Mouse (Mus musculus) forebrain, embryonic 11.5 days (tissue): Measurements from ENCODE around the gene Gm20388. TPM values are rescaled to one million over a fixed set of nuclear protein-coding genes. Genes with fewer than 3 reads are reported as not detected.

ENCODE experiments used
- ATAC-seq: fragments of 200-750 bp; cut with Nextera tagmentation; replicated peaks from 2 replicates; pipeline ENCODE4 v1.8.0; 2017; ENCODE audit warnings: moderate TSS enrichment; ENCODE audit not compliant: low FRiP score
- DNase-seq: peaks from one replicate; pipeline ENCODE4 v3.0.0-alpha.2; 2017; ENCODE audit warnings: low spot score
- H3K27ac ChIP-seq: fragments of 300-500 bp; sonication (generic); 2 replicates; pipeline ENCODE4 v1.5.1; 2014; ENCODE audit warnings: low read depth, low read length
- H3K27me3 ChIP-seq: fragments of 300-500 bp; sonication (generic); 2 replicates; pipeline ENCODE4 v1.6.1; 2014; ENCODE audit warnings: mild to moderate bottlenecking, low read length, mixed read lengths; ENCODE audit not compliant: control insufficient read depth, insufficient read depth
- H3K36me3 ChIP-seq: fragments of 300-500 bp; sonication (generic); 2 replicates; pipeline ENCODE4 v1.6.1; 2014; ENCODE audit warnings: mild to moderate bottlenecking, low read length, moderate library complexity, mixed read lengths; ENCODE audit not compliant: control insufficient read depth, insufficient read depth
- H3K4me1 ChIP-seq: fragments of 300-500 bp; sonication (generic); replicated peaks from 2 replicates; pipeline ENCODE4 v1.6.1; 2014; ENCODE audit warnings: low read length, mixed read lengths; ENCODE audit not compliant: control insufficient read depth, insufficient read depth
- H3K4me2 ChIP-seq: fragments of 300-500 bp; sonication (generic); 2 replicates; pipeline ENCODE4 v1.6.1; 2014; ENCODE audit warnings: low read depth, mild to moderate bottlenecking, low read length, moderate library complexity, mixed read lengths; ENCODE audit not compliant: severe bottlenecking
- H3K4me3 ChIP-seq: fragments of 300-500 bp; sonication (generic); 2 replicates; pipeline ENCODE4 v1.5.1; 2014; ENCODE audit warnings: low read depth, low read length
- H3K9ac ChIP-seq: fragments of 300-500 bp; sonication (generic); 2 replicates; pipeline ENCODE4 v1.6.1; 2014; ENCODE audit warnings: low read length
- H3K9me3 ChIP-seq: fragments of 300-500 bp; sonication (generic); 2 replicates; pipeline ENCODE4 v1.6.1; 2016; ENCODE audit warnings: low read length, mixed read lengths; ENCODE audit not compliant: control insufficient read depth
- WGBS: fragments of 180-500 bp; shearing (Covaris S2); extraction: QIAGEN DNeasy Blood & Tissue Kit; methylation state at CpG from one replicate; pipeline ENCODE4 v1.1.7; 2014; 5-methylcytosine and 5-hydroxymethylcytosine counted together
- polyA plus RNA-seq: library from polyadenylated mRNA; unstranded; fragments of >200 nt; fragmentation: Nextera tagmentation; extraction: Ambion mirVana; gene quantifications from 2 replicates; pipeline ENCODE4 v1.2.1, GENCODE M21; 2014

Gm20388 gene
- polyA plus RNA-seq, 1 experiment from 2014 or later: not detected

DNA sequence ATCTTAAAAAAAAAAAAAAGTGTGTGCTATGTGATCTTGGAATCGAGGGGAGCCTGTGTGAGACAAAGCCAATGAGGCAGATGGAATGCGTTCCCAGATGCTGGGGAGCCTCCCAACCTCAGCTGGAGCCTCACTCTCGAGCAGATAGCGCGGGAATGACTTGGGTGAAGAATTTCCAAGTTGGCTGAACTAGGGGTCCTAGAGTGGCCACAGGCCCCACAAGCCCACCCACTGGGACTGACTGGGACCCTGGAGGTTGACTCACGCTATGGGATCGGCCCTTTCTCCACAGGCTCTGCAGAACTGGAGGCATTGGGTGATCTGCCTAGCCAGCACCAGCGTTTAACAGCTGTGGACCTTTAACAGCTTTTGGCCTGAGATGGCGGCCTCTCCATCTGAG is 3225.6 kb downstream of the Gm20388 start:
- H3K27ac ChIP-seq: no peak overlapping the region
- H3K4me2 ChIP-seq: no peak overlapping the region
- no peak overlapping the region for H3K9ac ChIP-seq
- no peak overlapping the region for H3K4me3 ChIP-seq
- H3K4me1 ChIP-seq: peaks cover 10% of the 10 kb centered on the region
- no peaks in the 10 kb centered on the region for H3K27me3 ChIP-seq
- no peaks in the 10 kb centered on the region for H3K36me3 ChIP-seq
- H3K9me3 ChIP-seq: no peaks in the 10 kb centered on the region
- 85% methylated on average over 9 of the region's 9 CpGs for WGBS
- DNase-seq: no peak
- no peak for ATAC-seq

DNA sequence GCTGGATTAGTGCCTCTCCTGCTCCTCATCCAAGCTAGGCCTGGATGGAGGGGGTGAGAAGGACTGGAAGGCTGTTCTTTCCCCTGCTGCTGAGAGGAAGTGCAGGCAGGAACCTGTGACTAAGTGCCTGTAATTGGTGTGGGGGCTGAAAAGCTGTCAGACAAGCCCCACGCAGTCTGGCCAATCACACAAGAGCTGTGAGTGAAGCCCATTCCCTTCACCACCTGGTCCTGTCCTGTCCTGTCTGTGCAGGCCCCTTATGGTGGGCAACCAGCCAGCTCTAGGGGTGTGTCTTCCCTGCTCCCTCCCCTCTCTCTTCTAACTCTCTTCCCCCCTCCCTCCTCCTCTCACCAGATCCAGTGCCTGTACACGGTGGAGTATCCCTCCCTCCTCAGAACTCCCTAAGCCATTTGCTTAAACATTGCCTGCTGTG is 3227.0 kb downstream of the Gm20388 start:
- Histone ChIP-seq H3K4me2 (no peak overlapping the region), H3K9ac (no peak overlapping the region), H3K4me1 (peaks cover 10% of the 10 kb centered on the region), H3K27ac (no peak overlapping the region), H3K27me3 (no peaks in the 10 kb centered on the region), H3K4me3 (no peak overlapping the region), H3K36me3 (no peaks in the 10 kb centered on the region), H3K9me3 (no peaks in the 10 kb centered on the region)
- 20% methylated on average over 2 of the region's 2 CpGs for WGBS
- peak; percentile 63; the same call in 1 of the 2 replicates for ATAC-seq
- DNase-seq: peak; percentile 70

DNA sequence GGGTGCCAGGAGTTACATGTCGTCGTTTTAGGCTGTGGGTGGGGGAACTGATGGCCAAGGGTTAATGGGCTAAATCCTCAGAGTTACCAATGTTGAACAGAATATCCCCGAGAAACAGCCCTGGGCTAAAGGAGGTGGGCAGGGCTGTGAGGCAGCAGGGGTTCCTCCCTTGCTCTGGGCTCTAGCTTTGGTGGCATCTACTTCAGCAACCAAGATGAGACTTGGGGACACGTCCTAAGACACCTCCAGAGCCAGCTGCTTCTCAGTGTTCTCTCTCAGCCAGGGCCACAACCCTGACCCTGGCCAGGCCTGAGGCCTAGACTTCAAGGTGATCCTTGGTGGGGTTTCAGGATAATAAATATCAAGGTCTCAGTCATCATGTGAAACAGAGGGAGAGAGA is 3228.1 kb downstream of the Gm20388 start:
- Histone ChIP-seq H3K9ac (no peak overlapping the region), H3K4me2 (no peak overlapping the region), H3K4me3 (no peak overlapping the region), H3K9me3 (no peaks in the 10 kb centered on the region), H3K27me3 (no peaks in the 10 kb centered on the region), H3K4me1 (peaks cover 10% of the 10 kb centered on the region), H3K27ac (no peak overlapping the region), H3K36me3 (no peaks in the 10 kb centered on the region)
- no peak for ATAC-seq
- no peak for DNase-seq
- WGBS: 70% methylated on average over 4 of the region's 4 CpGs

DNA sequence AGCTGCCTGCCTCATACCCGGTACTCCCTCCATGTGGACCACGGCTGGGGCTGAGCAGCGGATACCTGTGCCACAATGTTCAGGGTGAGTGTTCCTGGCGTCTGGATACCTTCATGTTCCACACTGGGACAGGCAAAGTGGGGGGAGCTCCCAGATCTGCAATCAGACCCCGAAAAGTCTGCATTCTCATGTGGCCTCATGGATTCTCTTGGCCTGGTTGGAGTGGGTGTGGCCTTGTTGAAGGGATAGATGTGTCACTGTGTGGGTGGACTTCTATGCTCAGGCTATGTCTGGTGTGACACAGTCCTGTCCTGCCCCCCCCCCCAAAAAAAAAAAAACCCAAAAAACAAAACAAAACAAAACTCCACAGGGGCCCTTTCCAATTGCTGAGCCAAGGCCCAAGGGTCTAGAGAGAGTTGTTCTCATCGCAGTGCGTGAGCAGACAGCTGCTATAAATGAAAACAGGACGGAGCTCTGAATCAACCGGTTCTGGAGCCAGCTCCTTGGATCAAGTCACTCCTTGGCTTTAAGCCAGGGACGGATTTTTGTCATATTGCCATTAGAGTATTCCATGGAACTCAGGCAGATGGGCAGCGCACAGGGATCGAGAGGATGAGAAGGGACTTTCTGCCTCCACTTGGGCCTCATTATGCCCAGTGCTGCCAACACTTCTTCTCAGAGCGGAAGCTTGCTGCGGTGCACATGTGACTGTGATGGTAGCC is 3231.3 kb downstream of the Gm20388 start:
- Histone ChIP-seq H3K4me3 (no peak overlapping the region), H3K4me2 (no peak overlapping the region), H3K27me3 (no peaks in the 10 kb centered on the region), H3K27ac (no peak overlapping the region), H3K9me3 (no peaks in the 10 kb centered on the region), H3K36me3 (no peaks in the 10 kb centered on the region), H3K4me1 (no peaks in the 10 kb centered on the region), H3K9ac (no peak overlapping the region)
- no peak for ATAC-seq
- WGBS: 84% methylated on average over 14 of the region's 14 CpGs
- no peak for DNase-seq

DNA sequence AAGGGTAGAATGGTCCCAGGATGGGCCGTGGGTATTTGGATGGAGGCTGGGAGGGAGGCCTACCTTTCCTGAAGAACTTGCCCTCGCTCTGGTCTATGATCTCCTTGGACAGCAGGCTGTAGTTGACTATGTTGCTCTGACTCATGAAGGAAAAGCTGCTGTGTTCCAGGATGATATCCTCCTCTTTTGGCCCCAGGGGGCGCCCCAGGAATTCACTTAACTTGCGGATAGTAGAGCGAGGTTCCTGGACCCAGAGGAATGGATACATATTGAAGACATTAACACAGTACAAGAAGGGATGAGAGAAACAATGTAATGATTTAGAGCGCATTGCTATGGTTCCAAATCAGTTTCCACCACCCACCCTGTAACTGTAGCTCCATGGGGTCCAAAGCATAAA is 3234.6 kb downstream of the Gm20388 start:
- H3K27ac ChIP-seq: no peak overlapping the region
- no peak overlapping the region for H3K4me3 ChIP-seq
- H3K4me1 ChIP-seq: no peaks in the 10 kb centered on the region
- H3K4me2 ChIP-seq: no peak overlapping the region
- H3K36me3 ChIP-seq: no peaks in the 10 kb centered on the region
- DNase-seq (no peak), ATAC-seq (no peak)
- no peaks in the 10 kb centered on the region for H3K9me3 ChIP-seq
- no peaks in the 10 kb centered on the region for H3K27me3 ChIP-seq
- WGBS: 65% methylated on average over 6 of the region's 6 CpGs
- no peak overlapping the region for H3K9ac ChIP-seq

DNA sequence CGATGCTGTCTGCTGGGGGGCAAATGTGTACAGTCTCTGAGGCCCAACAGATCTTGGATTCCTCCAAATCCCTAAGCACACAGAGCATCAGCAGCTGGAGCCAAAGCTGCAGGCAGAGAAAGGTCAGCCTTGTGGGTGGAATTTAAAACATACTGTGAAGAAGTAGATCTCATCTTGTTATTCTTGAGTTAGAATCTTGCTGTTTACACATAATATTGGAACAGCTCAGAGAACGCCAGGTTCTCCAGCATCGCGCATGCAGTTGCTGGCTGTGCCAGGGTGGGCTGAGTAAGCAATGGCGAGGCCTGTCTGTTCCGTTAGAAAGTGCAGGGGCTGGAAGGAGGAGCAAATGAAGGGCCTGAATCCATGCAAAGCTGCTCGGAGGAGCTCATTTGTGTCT is 3235.7 kb downstream of the Gm20388 start:
- no peaks in the 10 kb centered on the region for H3K4me1 ChIP-seq
- no peaks in the 10 kb centered on the region for H3K9me3 ChIP-seq
- no peak overlapping the region for H3K4me2 ChIP-seq
- H3K9ac ChIP-seq: no peak overlapping the region
- WGBS: 83% methylated on average over 7 of the region's 7 CpGs
- no peaks in the 10 kb centered on the region for H3K27me3 ChIP-seq
- H3K4me3 ChIP-seq: no peak overlapping the region
- no peaks in the 10 kb centered on the region for H3K36me3 ChIP-seq
- DNase-seq (no peak), ATAC-seq (no peak)
- no peak overlapping the region for H3K27ac ChIP-seq

DNA sequence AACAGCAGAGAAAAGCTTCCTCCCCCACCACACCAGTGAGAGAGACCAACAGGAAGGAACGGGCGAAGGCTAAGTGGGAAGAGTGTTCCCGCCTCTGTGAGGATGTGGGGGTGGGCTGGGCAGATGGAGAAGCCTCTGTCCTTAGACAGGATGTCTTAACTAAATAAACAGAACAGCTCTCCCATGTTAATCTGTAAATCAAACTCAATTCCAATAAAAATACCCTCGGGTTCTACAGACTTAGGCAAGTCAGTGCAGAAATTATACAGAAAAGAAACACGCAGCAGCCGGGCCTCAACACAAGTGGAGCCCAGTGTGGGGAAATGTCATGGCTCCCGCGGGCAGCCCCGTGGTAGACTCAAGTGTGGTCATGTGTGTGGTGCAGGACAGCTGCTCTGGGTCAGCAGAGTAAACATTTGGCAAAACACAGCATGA is 3240.1 kb downstream of the Gm20388 start:
- no peak overlapping the region for H3K27ac ChIP-seq
- no peak overlapping the region for H3K9ac ChIP-seq
- WGBS: 79% methylated on average over 9 of the region's 9 CpGs
- H3K27me3 ChIP-seq: no peaks in the 10 kb centered on the region
- H3K4me3 ChIP-seq: no peak overlapping the region
- DNase-seq (no peak), ATAC-seq (no peak)
- H3K4me1 ChIP-seq: no peaks in the 10 kb centered on the region
- no peaks in the 10 kb centered on the region for H3K9me3 ChIP-seq
- no peaks in the 10 kb centered on the region for H3K36me3 ChIP-seq
- H3K4me2 ChIP-seq: no peak overlapping the region

DNA sequence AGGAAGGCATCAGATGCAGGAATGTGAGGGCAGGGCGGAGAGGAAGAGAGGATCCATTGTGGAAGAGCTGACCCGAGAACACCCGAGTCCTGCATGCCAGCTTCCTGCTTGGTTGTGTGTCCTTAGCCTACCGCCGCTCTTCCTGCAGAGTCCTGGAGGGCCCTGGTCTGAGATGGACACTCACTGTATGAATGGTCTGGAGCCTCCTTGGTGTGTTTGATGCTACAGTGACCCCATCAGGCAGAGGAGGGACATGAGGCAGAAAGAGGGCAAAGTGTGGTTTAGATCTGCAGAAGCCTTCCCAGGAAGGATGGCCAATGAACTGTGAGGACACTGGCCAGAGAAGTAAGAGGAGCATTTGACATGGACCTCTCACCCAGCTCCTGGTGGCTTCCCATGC is 3244.5 kb downstream of the Gm20388 start:
- DNase-seq: no peak
- Histone ChIP-seq H3K4me3 (no peak overlapping the region), H3K4me1 (peaks cover 4% of the 10 kb centered on the region; the same call in 1 of the 2 replicates), H3K9ac (no peak overlapping the region), H3K4me2 (no peak overlapping the region), H3K27ac (no peak overlapping the region), H3K9me3 (no peaks in the 10 kb centered on the region), H3K36me3 (no peaks in the 10 kb centered on the region), H3K27me3 (no peaks in the 10 kb centered on the region)
- no peak for ATAC-seq
- WGBS: 77% methylated on average over 5 of the region's 5 CpGs
